Mouse (Mus musculus): ENCODE data around the gene Fam163a. TPM values are rescaled to one million over a fixed set of nuclear protein-coding genes. Genes with fewer than 3 reads are reported as not detected.

Gene Fam163a
- total and polyA plus RNA-seq, 3 experiments, result not detected

DNA sequence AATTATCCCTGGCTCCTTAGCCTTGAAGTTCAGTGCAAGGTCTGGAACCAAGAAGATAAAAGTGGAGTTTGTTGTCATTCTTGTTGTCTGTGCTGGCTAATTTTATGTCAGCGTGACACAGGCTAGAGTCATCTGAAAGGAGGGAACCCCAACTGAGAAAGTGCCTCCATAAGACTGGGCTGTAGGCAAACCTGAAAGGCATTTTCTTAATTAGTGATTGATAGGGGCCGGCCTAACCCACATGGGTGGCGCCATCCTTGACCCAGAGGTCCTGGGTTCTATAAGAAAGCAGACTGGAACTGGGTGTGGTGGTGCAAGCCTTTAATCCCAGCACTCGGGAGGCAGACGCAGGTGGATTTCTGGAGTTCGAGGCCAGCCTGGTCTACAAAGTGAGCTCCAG, 26.3 kb upstream of the Fam163a start:
- no peak for DNase-seq (ENCODE audit: extremely low read depth)
- H3K9me3 ChIP-seq (replicated peaks; ENCODE audit: low read length), result peaks cover 2% of the 10 kb centered on the region
- H3K27me3 ChIP-seq (replicated peaks), result no peaks in the 10 kb centered on the region
- no peak overlapping the region for H3K27ac ChIP-seq (ENCODE audit: insufficient read depth, low read depth)
- in situ Hi-C loops (cut with MboI; ENCODE audit: low pct_ligation_motif_present, low pct_unique_long_range_greater_than_20kb, low sequenced_read_pairs), result no loop called here
- no peak overlapping the region for H3K4me2 ChIP-seq (ENCODE audit: insufficient read depth, low read depth, poor library complexity, severe bottlenecking)
- H3K4me3 ChIP-seq (replicated peaks in 1 of 3; ENCODE audit: low read depth in 2 of 3, low read length in 2 of 3, poor library complexity in 1 of 3), result no peak overlapping the region
- dilution Hi-C loops (cut with MboI; ENCODE audit: extremely low pct_ligation_motif_present, extremely low pct_unique_long_range_greater_than_20kb, low sequenced_read_pairs), result no loop called here
- no peaks in the 10 kb centered on the region for H3K36me3 ChIP-seq (replicated peaks in 1 of 2; ENCODE audit: control insufficient read depth in 1 of 2, insufficient read depth in 1 of 2, low read length in 1 of 2)
- TF ChIP-seq MXI1 (IDR thresholded peaks at IDR 0.05; ENCODE audit: low read depth, low read length) (no peak), ZNF384 (IDR thresholded peaks at IDR 0.05; ENCODE audit: low read depth, low read length) (no peak), KAT2A (IDR thresholded peaks at IDR 0.05; ENCODE audit: insufficient replicate concordance, low read length) (no peak), HCFC1 (IDR thresholded peaks at IDR 0.05; ENCODE audit: low read depth, low read length) (no peak), USF2 (conservative IDR thresholded peaks at IDR 0.05; ENCODE audit: low read depth, low read length) (no peak), ZKSCAN1 (IDR thresholded peaks at IDR 0.05; ENCODE audit: borderline replicate concordance, low read depth, low read length) (no peak), ELF1 (IDR thresholded peaks at IDR 0.05; ENCODE audit: low read depth, low read length) (no peak), TBP (conservative IDR thresholded peaks at IDR 0.05; ENCODE audit: low read depth, low read length) (no peak), TCF12 (IDR thresholded peaks at IDR 0.05; ENCODE audit: low read depth, low read length) (no peak)
- H3K4me1 ChIP-seq (ENCODE audit: control insufficient read depth in 1 of 2, insufficient read depth in 2 of 2), result no peaks in the 10 kb centered on the region
- H3K79me2 ChIP-seq (replicated peaks; ENCODE audit: control insufficient read depth, extremely low read depth, insufficient read depth, poor library complexity, severe bottlenecking), result no peaks in the 10 kb centered on the region
- no peak overlapping the region for H3K9ac ChIP-seq (ENCODE audit: insufficient read depth, low read depth)

DNA sequence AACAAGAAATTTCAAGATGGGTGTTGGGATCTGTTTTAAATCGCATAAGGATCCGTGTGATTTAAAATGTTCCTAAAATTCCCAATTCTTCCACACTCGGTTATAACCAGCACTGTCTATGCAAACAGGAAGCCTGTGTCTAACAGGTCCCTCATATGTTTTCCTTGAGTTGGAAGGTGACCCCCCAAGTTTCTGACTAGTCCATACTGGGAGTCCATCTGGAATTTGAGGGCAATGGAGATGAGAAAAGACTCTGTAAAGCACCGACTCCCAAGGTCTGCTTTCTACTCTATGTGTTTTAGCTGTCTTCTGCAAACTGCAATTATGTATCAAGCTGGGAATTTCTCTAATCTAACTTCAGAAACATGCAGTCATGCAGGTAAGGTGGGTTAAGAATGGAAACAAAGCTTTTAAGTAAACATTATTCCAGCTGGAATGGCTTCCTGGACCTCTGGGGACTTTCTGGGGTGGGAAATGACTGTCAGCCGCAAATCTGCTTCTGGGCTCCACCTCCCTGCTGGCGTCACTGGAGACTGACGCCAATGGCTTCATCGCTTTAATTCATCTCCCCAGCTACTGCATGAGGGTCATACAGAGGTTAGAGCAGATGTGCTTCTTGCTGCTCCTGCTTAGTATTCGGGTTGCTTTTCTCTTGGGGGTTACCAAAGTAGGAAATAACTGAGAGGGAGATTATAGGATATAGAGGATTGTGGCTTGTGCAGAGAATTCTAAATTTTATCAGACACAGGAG, 25.7 kb upstream of the Fam163a start:
- Histone ChIP-seq H3K36me3 (replicated peaks in 1 of 2; ENCODE audit: control insufficient read depth in 1 of 2, insufficient read depth in 1 of 2, low read length in 1 of 2) (no peaks in the 10 kb centered on the region), H3K4me2 (ENCODE audit: insufficient read depth, low read depth, poor library complexity, severe bottlenecking) (no peak overlapping the region), H3K27ac (ENCODE audit: insufficient read depth, low read depth) (no peak overlapping the region), H3K27me3 (replicated peaks) (no peaks in the 10 kb centered on the region), H3K79me2 (replicated peaks; ENCODE audit: control insufficient read depth, extremely low read depth, insufficient read depth, poor library complexity, severe bottlenecking) (no peaks in the 10 kb centered on the region), H3K4me1 (ENCODE audit: control insufficient read depth in 1 of 2, insufficient read depth in 2 of 2) (no peaks in the 10 kb centered on the region), H3K9me3 (replicated peaks; ENCODE audit: low read length) (peaks cover 2% of the 10 kb centered on the region), H3K4me3 (replicated peaks in 1 of 3; ENCODE audit: low read depth in 2 of 3, low read length in 2 of 3, poor library complexity in 1 of 3) (no peak overlapping the region), H3K9ac (ENCODE audit: insufficient read depth, low read depth) (no peak overlapping the region)
- in situ Hi-C loops (cut with MboI; ENCODE audit: low pct_ligation_motif_present, low pct_unique_long_range_greater_than_20kb, low sequenced_read_pairs), result no loop called here
- DNase-seq (ENCODE audit: extremely low read depth), result no peak
- TF ChIP-seq RCOR1 (conservative IDR thresholded peaks at IDR 0.05; ENCODE audit: low read depth, low read length) (no peak), RAD21 (IDR thresholded peaks at IDR 0.05; ENCODE audit: low read depth, low read length) (no peak), USF2 (conservative IDR thresholded peaks at IDR 0.05; ENCODE audit: low read depth, low read length) (no peak), IRF4 (IDR thresholded peaks at IDR 0.05; ENCODE audit: low read depth, low read length) (no peak), PAX5 (IDR thresholded peaks at IDR 0.05; ENCODE audit: low read length) (no peak), BHLHE40 (IDR thresholded peaks at IDR 0.05; ENCODE audit: low read depth, low read length) (no peak), KAT2A (IDR thresholded peaks at IDR 0.05; ENCODE audit: insufficient replicate concordance, low read length) (no peak), E2F4 (IDR thresholded peaks at IDR 0.05; ENCODE audit: insufficient replicate concordance, low read depth, low read length) (no peak), CHD1 (IDR thresholded peaks at IDR 0.05; ENCODE audit: low read depth, low read length) (no peak), MXI1 (IDR thresholded peaks at IDR 0.05; ENCODE audit: low read depth, low read length) (no peak), USF1 (IDR thresholded peaks at IDR 0.05; ENCODE audit: low read depth, low read length) (no peak), MEF2A (IDR thresholded peaks at IDR 0.05; ENCODE audit: borderline replicate concordance, low read depth, low read length) (no peak), CTCF (conservative IDR thresholded peaks at IDR 0.05 in 1 of 2, IDR thresholded peaks at IDR 0.05 in 1 of 2; ENCODE audit: low read depth in 2 of 2, low read length in 2 of 2) (no peak), SIN3A (IDR thresholded peaks at IDR 0.05; ENCODE audit: low read length) (no peak), ZNF384 (IDR thresholded peaks at IDR 0.05; ENCODE audit: low read depth, low read length) (no peak), POLR2A (IDR thresholded peaks at IDR 0.05; ENCODE audit: low read depth, low read length) (no peak)
- dilution Hi-C loops (cut with MboI; ENCODE audit: extremely low pct_ligation_motif_present, extremely low pct_unique_long_range_greater_than_20kb, low sequenced_read_pairs), result no loop called here

Data from CH12.LX (cell line).